Mouse (Mus musculus) liver, embryonic 14.5 days (tissue): ENCODE results near the gene Speer4f1. TPM values are rescaled to one million over a fixed set of nuclear protein-coding genes. Genes with fewer than 3 reads are reported as not detected.
"Not testable (repeated sequence)": the region's sequence is repeated elsewhere in the genome, so short reads cannot be mapped to it uniquely, and the experiment has no call there.

ENCODE experiments used
- ATAC-seq: fragments of 200-750 bp; cut with Nextera tagmentation; 2 replicates; pipeline ENCODE4 v1.8.0; 2017; ENCODE audit warnings: moderate number of reproducible peaks, mild to moderate bottlenecking, moderate library complexity; ENCODE audit not compliant: insufficient read depth
- DNase-seq, 3 experiments: peaks; one replicate each; pipeline ENCODE4 v3.0.0-alpha.2; 2012 to 2013; ENCODE audit warnings: low read depth in 3 of 3, low spot score in 3 of 3
- H3K27ac ChIP-seq: fragments of 300-500 bp; sonication (generic); 2 replicates; pipeline ENCODE4 v1.5.1; 2014; ENCODE audit warnings: moderate library complexity, mild to moderate bottlenecking, control low read depth, inconsistent platforms
- H3K27me3 ChIP-seq: fragments of 300-500 bp; sonication (generic); 2 replicates; pipeline ENCODE4 v1.6.1; 2014; ENCODE audit warnings: mild to moderate bottlenecking, low read length, moderate library complexity; ENCODE audit not compliant: control insufficient read depth, insufficient read depth
- H3K36me3 ChIP-seq: fragments of 300-500 bp; sonication (generic); replicated peaks from 2 replicates; pipeline ENCODE4 v1.6.1; 2014; ENCODE audit warnings: low read depth; ENCODE audit not compliant: control insufficient read depth, insufficient read depth
- H3K4me1 ChIP-seq, 2 experiments: fragments of 200-500 bp in 1 of 2; fragments of 300-500 bp in 1 of 2; sonication (generic) in 1 of 2; replicated peaks; 2 replicates each; pipeline ENCODE4 v1.6.1; 2012 to 2014; ENCODE audit warnings: antibody characterized with exemption in 1 of 2, inconsistent platforms in 1 of 2, low read length in 1 of 2; ENCODE audit not compliant: control insufficient read depth in 2 of 2, insufficient read depth in 2 of 2
- H3K4me2 ChIP-seq: fragments of 300-500 bp; sonication (generic); 2 replicates; pipeline ENCODE4 v1.6.1; 2014; ENCODE audit warnings: low read depth, mild to moderate bottlenecking, control low read depth, moderate library complexity
- H3K4me3 ChIP-seq, 2 experiments: fragments of 200-500 bp in 1 of 2; fragments of 300-500 bp in 1 of 2; sonication (generic) in 1 of 2; 2 replicates each; pipeline ENCODE4 v1.5.1; 2012 to 2014; ENCODE audit warnings: low read depth in 2 of 2, low read length in 2 of 2, mild to moderate bottlenecking in 2 of 2, control low read depth in 1 of 2, inconsistent platforms in 1 of 2, moderate library complexity in 1 of 2; ENCODE audit not compliant: insufficient read depth in 1 of 2
- H3K9ac ChIP-seq: fragments of 300-500 bp; sonication (generic); replicated peaks from 2 replicates; pipeline ENCODE4 v1.6.1; 2014; ENCODE audit warnings: mild to moderate bottlenecking, control low read depth, moderate library complexity
- H3K9me3 ChIP-seq: fragments of 300-500 bp; sonication (generic); 2 replicates; pipeline ENCODE4 v1.6.1; 2016; ENCODE audit warnings: low read length, mixed read lengths; ENCODE audit not compliant: control insufficient read depth
- CTCF ChIP-seq: IDR thresholded peaks from 2 replicates; pipeline ENCODE4 v1.5.1; 2016; ENCODE audit warnings: antibody characterized with exemption, low read depth, control low read depth
- EP300 ChIP-seq: IDR thresholded peaks from 2 replicates; pipeline ENCODE4 v1.6.1; 2016; ENCODE audit warnings: antibody characterized with exemption, low read depth
- WGBS: fragments of 180-500 bp; shearing (Covaris S2); extraction: QIAGEN DNeasy Blood & Tissue Kit; methylation state at CpG from one replicate; pipeline ENCODE4 v1.1.7; 2014; ENCODE audit not compliant: insufficient replicate concordance; 5-methylcytosine and 5-hydroxymethylcytosine counted together
- polyA plus RNA-seq, 2 experiments: library from polyadenylated mRNA; depleted of rRNA in 1 of 2; stranded (reverse) in 1 of 2; unstranded in 1 of 2; fragments of >200 nt; fragmentation: Nextera tagmentation in 1 of 2; extraction: Ambion mirVana in 1 of 2; gene quantifications; 2 replicates each; pipeline versions ENCODE4 v1.2.1 to v1.2.3; 2012 to 2014

Gene Speer4f1
- polyA plus RNA-seq, 2 experiments, result not detected

DNA sequence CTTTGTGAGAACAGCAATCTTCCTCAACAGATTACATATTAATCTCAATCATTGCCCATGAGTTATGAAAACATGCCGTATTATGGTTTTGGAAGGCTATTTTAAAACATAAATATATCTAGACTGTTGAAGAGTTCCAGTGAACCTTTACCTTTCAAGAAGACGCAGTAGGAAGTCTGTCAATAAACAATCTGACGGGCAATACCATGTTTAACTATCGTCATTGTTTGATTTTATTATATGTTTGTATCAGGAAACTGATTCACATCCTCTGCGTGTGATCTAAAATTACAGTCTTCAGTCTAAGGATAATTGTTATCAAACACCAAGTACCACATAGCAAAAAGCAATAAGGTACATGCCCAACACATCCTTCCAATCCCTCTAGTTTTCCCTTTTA, 21.8 kb upstream of the Speer4f1 start:
- Histone ChIP-seq H3K9me3 (no peaks in the 10 kb centered on the region), H3K9ac (no peak overlapping the region), H3K27ac (no peak overlapping the region), H3K4me3 (no peak overlapping the region), H3K36me3 (no peaks in the 10 kb centered on the region), H3K27me3 (no peaks in the 10 kb centered on the region), H3K4me1 (no peaks in the 10 kb centered on the region), H3K4me2 (no peak overlapping the region)
- WGBS, result 57% methylated on average over 5 of the region's 5 CpGs
- DNase-seq (no peak), ATAC-seq (no peak)
- TF ChIP-seq EP300 (no peak), CTCF (no peak)

GRCm38 (mm10) chr5:17454952-17455586, 20.8 kb upstream of the Speer4f1 start:
- WGBS, result 68% methylated on average over 6 of the region's 6 CpGs
- H3K4me2 ChIP-seq, result no peak overlapping the region

DNA sequence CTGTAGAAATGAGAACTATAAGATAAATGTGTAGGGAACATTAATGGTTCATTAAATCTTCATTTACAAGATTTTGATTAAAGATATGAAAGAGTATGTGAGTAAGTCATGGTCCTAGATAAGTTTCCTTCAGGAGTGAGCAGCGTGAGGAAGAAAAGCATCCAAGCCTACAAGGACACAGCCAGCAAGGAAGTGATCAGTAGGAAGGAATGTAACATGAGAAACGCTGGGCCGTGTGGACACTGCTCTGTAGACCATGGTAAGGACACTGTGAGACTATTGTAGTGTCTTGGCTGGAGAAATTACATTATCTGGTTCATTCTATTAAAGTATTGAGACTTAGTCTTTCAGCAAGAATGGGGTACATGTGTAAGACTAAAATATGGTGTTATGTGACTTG, 19.2 kb upstream of the Speer4f1 start:
- Histone ChIP-seq H3K4me2 (no peak overlapping the region), H3K9me3 (no peaks in the 10 kb centered on the region), H3K4me1 (no peaks in the 10 kb centered on the region), H3K27me3 (no peaks in the 10 kb centered on the region), H3K27ac (no peak overlapping the region), H3K9ac (no peak overlapping the region), H3K36me3 (no peaks in the 10 kb centered on the region), H3K4me3 (no peak overlapping the region)
- no peak for ATAC-seq
- no peak for TF ChIP-seq EP300
- TF ChIP-seq CTCF, result no peak
- DNase-seq, result no peak
- WGBS, result 58% methylated on average over 3 of the region's 3 CpGs

More at GRCm38 (mm10) chr5:17454952-17455586, 20.8 kb upstream of the Speer4f1 start:
- H3K4me3 ChIP-seq, result no peak overlapping the region
- H3K36me3 ChIP-seq, result no peaks in the 10 kb centered on the region
- H3K27ac ChIP-seq, result no peak overlapping the region
- TF ChIP-seq EP300 (no peak), CTCF (no peak)
- no peak for ATAC-seq
- DNase-seq, result no peak
- H3K9me3 ChIP-seq, result no peaks in the 10 kb centered on the region
- no peaks in the 10 kb centered on the region for H3K4me1 ChIP-seq
- no peak overlapping the region for H3K9ac ChIP-seq
- no peaks in the 10 kb centered on the region for H3K27me3 ChIP-seq

DNA sequence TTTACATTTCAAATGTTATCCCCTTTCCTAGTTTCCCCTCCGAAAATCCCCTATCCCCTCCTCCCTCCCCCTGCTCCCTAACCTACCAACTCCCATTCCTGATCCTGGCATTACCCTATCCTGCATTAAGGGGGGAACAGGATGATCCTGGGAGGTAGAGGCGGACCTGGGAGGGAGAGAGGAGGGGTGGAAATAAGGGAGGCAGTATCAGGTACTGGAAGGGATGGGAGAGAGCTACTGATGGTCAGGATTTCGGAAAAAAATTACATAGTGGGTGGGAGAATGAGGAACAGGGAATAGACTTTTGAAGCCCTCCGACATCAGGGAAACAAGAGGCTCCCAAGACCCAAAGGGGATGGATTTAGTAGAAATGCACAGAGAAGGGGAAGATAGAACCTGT, 7.8 kb upstream of the Speer4f1 start:
- H3K9ac ChIP-seq, H3K27ac ChIP-seq, H3K9me3 ChIP-seq, H3K27me3 ChIP-seq, DNase-seq, H3K4me1 ChIP-seq, H3K4me3 ChIP-seq, H3K36me3 ChIP-seq, ATAC-seq, H3K4me2 ChIP-seq: not testable (repeated sequence)
- 36% methylated on average over 3 of the region's 4 CpGs for WGBS

GRCm38 (mm10) chr5:17476476-17476875, 578 bp downstream of the Speer4f1 start:
- Histone ChIP-seq H3K27ac (no peak overlapping the region), H3K9ac (no peak overlapping the region), H3K4me2 (no peak overlapping the region), H3K4me3 (no peak overlapping the region), H3K4me1 (no peaks in the 10 kb centered on the region), H3K27me3 (no peaks in the 10 kb centered on the region), H3K36me3 (no peaks in the 10 kb centered on the region), H3K9me3 (no peaks in the 10 kb centered on the region)
- TF ChIP-seq EP300, result no peak
- TF ChIP-seq CTCF, result no peak
- whole genome bisulfite sequencing, result 32% methylated on average over 1 of the region's 1 CpGs
- ATAC-seq, result no peak
- no peak for DNase-seq
